Mouse (Mus musculus) embryonic facial prominence, embryonic 12.5 days (tissue): ENCODE measurements around the gene Cep85l. TPM values are rescaled to one million over a fixed set of nuclear protein-coding genes. Genes with fewer than 3 reads are reported as not detected.

ENCODE experiments used
- ATAC-seq: fragments of 200-750 bp; cut with Nextera tagmentation; 2 replicates; pipeline ENCODE4 v1.8.0; 2017; ENCODE audit not compliant: insufficient number of reproducible peaks, insufficient read depth, low FRiP score, low TSS enrichment
- H3K27ac ChIP-seq: fragments of 300-500 bp; sonication (generic); 2 replicates; pipeline ENCODE4 v1.5.1; 2016; ENCODE audit warnings: mild to moderate bottlenecking
- H3K27me3 ChIP-seq: fragments of 300-500 bp; sonication (generic); 2 replicates; pipeline ENCODE4 v1.6.1; 2016; ENCODE audit warnings: mild to moderate bottlenecking, moderate library complexity
- H3K36me3 ChIP-seq: fragments of 300-500 bp; sonication (generic); 2 replicates; pipeline ENCODE4 v1.6.1; 2016; ENCODE audit warnings: mild to moderate bottlenecking
- H3K4me1 ChIP-seq: fragments of 300-500 bp; sonication (generic); 2 replicates; pipeline ENCODE4 v1.6.1; 2016
- H3K4me2 ChIP-seq: fragments of 300-500 bp; sonication (generic); replicated peaks from 2 replicates; pipeline ENCODE4 v1.6.1; 2016; ENCODE audit warnings: mild to moderate bottlenecking, moderate library complexity
- H3K4me3 ChIP-seq: fragments of 300-500 bp; sonication (generic); 2 replicates; pipeline ENCODE4 v1.5.1; 2016; ENCODE audit warnings: mild to moderate bottlenecking
- H3K9ac ChIP-seq: fragments of 300-500 bp; sonication (generic); 2 replicates; pipeline ENCODE4 v1.6.1; 2016; ENCODE audit warnings: mild to moderate bottlenecking, moderate library complexity
- H3K9me3 ChIP-seq: fragments of 300-500 bp; sonication (generic); 2 replicates; pipeline ENCODE4 v1.6.1; 2016; ENCODE audit warnings: mild to moderate bottlenecking, moderate library complexity
- WGBS: fragments of 180-500 bp; shearing (Covaris S2); methylation state at CpG from one replicate; pipeline ENCODE4 v1.1.7; 2016; 5-methylcytosine and 5-hydroxymethylcytosine counted together
- polyA plus RNA-seq: library from polyadenylated mRNA; unstranded; fragments of >200 nt; fragmentation: Nextera tagmentation; extraction: Ambion mirVana; gene quantifications from 2 replicates; pipeline ENCODE4 v1.2.1, GENCODE M21; 2016

Gene Cep85l
- polyA plus RNA-seq = 7.9 and 8.3 TPM in 2 replicates

DNA sequence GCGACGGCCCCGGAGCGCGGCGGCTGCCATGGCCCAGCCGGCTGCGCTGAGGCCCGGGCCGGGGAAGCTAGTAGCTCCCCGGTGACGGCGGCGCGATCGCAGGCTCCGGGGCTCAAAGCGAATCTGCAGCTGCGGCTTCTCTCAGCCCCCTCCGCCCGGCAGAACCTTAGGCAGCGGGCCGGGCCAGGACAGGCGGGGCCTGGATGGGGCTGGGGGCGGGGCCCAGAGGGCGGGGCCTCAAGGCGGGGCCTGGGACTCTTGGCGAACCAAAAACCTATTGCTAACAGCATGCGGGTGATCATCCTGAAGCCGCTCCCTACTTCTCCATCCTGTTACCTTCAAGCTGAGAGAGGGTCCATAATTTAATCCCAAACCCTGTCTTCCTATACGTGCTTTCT, at the start of gene Cep85l:
Cep85l (minus strand) TSS at position 239 of the 398 bp plus-strand sequence.
- WGBS = under 1% methylated on average over 31 of the region's 31 CpGs
- H3K9ac ChIP-seq = peak within 1 kb of the TSS; percentile 93
- H3K4me3 ChIP-seq = peak within 1 kb of the TSS; percentile 84
- peaks cover 14% of the 10 kb centered on the region; the same call in 1 of the 2 replicates for H3K4me1 ChIP-seq
- ATAC-seq = peak; percentile 99
- H3K36me3 ChIP-seq = no peaks in the 10 kb centered on the region
- H3K9me3 ChIP-seq = no peaks in the 10 kb centered on the region
- H3K4me2 ChIP-seq = peak within 1 kb of the TSS; percentile 55
- no peaks in the 10 kb centered on the region for H3K27me3 ChIP-seq
- peak within 1 kb of the TSS; percentile 97 for H3K27ac ChIP-seq

DNA sequence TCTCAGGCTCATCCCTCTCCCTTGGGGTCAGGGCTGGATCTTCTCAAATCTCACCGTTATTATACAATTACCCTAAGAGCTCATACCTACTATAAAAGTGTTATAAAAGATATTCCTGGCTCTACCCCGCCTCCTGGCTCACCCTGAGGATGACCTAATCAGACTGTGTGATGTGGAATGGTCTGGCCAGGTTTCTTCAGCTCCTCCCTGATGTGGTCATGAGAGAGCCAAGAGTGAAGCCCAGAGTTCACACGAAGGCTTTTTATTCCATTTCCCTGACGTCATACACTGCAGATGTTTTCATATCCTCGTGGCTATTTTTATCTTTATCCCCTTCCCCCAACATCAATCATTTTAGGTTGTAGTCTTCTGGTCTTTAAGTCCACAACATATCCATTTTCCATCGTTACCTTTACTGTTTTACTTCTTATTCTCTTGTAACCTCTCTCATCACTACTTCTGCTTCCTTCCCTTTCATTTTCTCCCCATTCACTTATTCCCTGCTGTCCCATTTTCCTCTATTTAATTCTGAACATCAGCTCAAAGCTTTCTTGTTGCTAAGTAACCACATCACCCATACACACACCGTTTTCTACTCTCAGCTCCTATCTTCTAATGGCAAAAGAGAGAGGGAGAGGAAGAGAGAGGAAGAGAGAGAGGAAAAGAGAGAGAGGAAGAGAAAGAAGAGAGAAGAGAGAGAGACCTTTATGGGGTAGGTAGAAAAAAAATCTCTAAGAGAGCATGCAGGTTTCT, 49.1 kb upstream of the Cep85l start:
- Histone ChIP-seq H3K9me3 (no peaks in the 10 kb centered on the region), H3K9ac (no peak overlapping the region), H3K27me3 (no peaks in the 10 kb centered on the region), H3K27ac (no peak overlapping the region), H3K36me3 (no peaks in the 10 kb centered on the region), H3K4me3 (no peak overlapping the region), H3K4me1 (peaks cover 16% of the 10 kb centered on the region), H3K4me2 (no peak overlapping the region)
- WGBS = 73% methylated on average over 7 of the region's 7 CpGs
- ATAC-seq = no peak

DNA sequence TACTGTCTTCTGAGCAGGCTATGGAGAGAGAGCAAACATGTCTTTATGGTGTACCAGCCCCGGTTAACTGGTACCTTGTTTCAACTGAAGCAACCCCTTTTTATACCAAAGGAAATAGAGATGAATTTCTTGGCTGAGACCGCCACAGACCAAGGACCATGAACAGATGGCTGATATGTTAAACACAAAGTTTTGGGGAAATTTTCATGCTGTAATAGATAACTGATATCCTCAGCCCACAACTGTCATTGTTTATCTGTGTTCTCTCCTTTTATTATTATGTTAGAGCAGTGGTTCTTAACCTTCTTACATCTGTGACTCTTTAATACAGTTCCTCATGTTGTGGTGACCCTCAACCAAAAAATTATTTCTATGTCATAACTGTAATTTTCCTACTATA, 46.8 kb upstream of the Cep85l start:
- ATAC-seq = no peak
- Histone ChIP-seq H3K9ac (no peak overlapping the region), H3K4me1 (peaks cover 25% of the 10 kb centered on the region), H3K9me3 (no peaks in the 10 kb centered on the region), H3K4me2 (no peak overlapping the region), H3K36me3 (no peaks in the 10 kb centered on the region), H3K4me3 (no peak overlapping the region), H3K27ac (no peak overlapping the region), H3K27me3 (no peaks in the 10 kb centered on the region)
- 75% methylated on average over 2 of the region's 2 CpGs for WGBS

DNA sequence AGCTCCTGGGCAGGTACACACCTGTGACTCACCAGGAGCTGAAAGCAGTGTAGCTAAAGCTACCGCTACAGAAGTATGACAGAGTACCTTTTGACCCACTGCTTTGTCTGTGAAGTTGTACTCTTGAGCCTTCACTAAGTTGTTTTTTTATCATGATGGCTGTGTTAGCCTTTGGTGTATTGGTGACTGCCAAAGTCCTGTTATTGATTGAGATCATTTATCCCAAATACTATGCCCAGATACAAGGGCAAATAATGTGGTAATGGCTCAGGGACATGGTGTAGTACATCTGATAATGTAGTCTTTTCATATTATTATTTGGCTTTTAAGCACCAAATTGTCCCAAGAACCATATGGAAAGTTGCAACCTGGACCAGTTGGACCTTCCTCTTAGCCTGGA, 43.3 kb upstream of the Cep85l start:
- WGBS = 100% methylated on average over 1 of the region's 1 CpGs
- Histone ChIP-seq H3K9me3 (no peaks in the 10 kb centered on the region), H3K36me3 (no peaks in the 10 kb centered on the region), H3K4me1 (peaks cover 13% of the 10 kb centered on the region), H3K27ac (no peak overlapping the region), H3K9ac (no peak overlapping the region), H3K27me3 (no peaks in the 10 kb centered on the region), H3K4me2 (no peak overlapping the region), H3K4me3 (no peak overlapping the region)
- no peak for ATAC-seq

DNA sequence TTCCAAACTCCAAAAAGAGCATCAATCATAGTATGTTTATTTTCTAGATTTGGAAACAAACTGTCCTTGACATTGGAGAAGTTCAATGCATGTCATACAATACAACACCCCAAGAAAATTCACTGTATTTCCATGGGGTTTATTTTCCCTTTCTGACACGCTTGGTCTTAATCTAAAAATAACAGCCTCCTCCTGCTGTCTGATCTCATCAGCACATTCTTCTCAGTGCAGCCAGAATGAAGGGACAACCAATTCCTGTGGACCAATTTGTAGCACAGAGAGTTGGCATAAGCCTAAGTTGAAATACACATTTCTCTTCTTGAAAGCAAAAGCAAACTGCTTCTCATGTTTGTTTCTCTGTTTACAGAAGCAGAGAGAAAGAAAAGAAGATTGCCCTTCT, 42.5 kb upstream of the Cep85l start:
- 36% methylated on average over 1 of the region's 1 CpGs for WGBS
- ATAC-seq = no peak
- Histone ChIP-seq H3K36me3 (no peaks in the 10 kb centered on the region), H3K9ac (no peak overlapping the region), H3K27me3 (no peaks in the 10 kb centered on the region), H3K4me2 (no peak overlapping the region), H3K9me3 (no peaks in the 10 kb centered on the region), H3K4me1 (peaks cover 13% of the 10 kb centered on the region), H3K4me3 (no peak overlapping the region), H3K27ac (no peak overlapping the region)

DNA sequence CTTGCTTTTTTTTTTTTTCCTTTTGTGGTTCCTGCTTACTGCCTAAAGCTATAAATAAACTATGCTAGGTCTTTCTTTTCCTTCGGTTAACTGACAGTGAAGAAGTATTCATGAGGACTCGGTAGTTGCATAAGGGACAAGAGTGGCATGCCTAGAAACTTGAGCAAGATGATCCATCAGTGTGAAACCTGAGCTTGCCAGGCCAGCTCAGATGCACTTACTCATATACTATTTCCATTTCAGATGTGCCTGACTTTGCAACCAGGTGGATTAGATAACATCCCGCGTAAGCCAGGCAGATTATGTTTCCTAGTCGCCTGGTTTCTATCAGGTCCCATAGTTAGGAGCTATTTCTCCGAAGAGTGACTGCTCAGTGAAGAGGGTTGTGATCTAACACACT, 41.9 kb upstream of the Cep85l start:
- no peak overlapping the region for H3K9ac ChIP-seq

DNA sequence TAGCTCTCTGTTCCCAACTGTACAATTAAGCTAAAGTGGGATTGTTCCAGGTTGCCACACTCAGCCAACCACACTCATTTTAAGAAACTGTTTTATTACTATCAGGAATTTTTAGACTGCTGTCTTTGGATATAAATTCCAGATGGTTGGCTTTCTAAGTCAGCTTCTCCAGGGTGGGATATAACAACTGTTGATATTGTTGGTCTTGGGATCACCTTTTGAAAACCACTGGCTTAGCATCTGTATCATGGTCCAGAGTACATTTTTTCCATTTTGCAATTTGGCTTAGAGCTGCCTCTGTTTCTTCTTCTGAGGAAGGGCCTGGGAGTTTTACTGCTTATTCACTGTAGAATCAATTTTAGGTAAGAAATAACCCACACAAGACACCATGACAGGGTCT, 40.3 kb upstream of the Cep85l start:
- no peak for ATAC-seq
- Histone ChIP-seq H3K9ac (no peak overlapping the region), H3K4me2 (no peak overlapping the region), H3K27ac (no peak overlapping the region), H3K4me1 (peaks cover 13% of the 10 kb centered on the region), H3K27me3 (no peaks in the 10 kb centered on the region), H3K4me3 (no peak overlapping the region), H3K9me3 (no peaks in the 10 kb centered on the region), H3K36me3 (no peaks in the 10 kb centered on the region)

More for the DNA sequence above, 41.9 kb upstream of the Cep85l start:
- Histone ChIP-seq H3K27ac (no peak overlapping the region), H3K4me2 (no peak overlapping the region), H3K4me3 (no peak overlapping the region), H3K36me3 (no peaks in the 10 kb centered on the region), H3K27me3 (no peaks in the 10 kb centered on the region), H3K4me1 (peaks cover 13% of the 10 kb centered on the region), H3K9me3 (no peaks in the 10 kb centered on the region)
- 39% methylated on average over 6 of the region's 6 CpGs for WGBS
- 0 out of 2 replicates have a peak, but pooled peaks have one; percentile 56 for ATAC-seq

DNA sequence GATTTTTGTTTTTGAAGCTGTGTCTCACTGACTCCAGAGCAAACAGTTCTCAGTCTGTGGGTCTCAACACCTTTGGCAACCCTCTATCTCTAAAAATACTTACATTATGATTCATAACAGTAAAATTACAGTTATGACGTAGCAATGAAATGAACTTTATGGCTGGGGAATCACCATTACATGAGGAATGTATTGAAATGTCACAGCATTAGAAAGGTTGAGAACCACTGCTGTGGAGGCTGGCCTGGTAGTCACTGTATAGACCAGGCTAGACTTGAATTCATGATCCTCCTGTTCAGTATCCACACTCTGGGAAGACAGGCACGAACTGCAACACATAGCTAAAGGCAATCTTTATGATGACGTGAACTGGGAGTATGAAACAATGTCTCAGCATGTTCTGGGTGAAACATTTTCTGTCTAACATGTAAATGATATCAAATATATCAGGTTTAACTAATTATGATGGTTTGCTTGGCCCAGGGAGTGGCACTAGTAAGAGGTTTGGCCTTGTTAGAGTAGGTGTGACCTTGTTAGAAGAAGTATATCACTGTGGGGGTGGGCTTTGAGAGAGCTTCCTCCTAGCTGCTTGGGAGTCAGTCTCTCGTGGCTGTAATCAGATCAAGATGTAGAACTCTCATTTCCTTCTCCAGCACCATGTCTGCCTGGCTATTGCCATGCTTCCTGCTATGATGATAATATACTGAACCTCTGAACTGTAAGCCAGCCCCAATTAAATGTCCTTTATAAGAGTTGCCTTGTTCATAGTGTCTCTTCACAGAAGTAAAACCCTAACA, 39.6 kb upstream of the Cep85l start:
- Histone ChIP-seq H3K27me3 (no peaks in the 10 kb centered on the region), H3K9me3 (no peaks in the 10 kb centered on the region), H3K9ac (no peak overlapping the region), H3K4me1 (peaks cover 15% of the 10 kb centered on the region), H3K36me3 (no peaks in the 10 kb centered on the region), H3K27ac (no peak overlapping the region), H3K4me2 (no peak overlapping the region), H3K4me3 (no peak overlapping the region)
- WGBS = 63% methylated on average over 4 of the region's 4 CpGs
- no peak for ATAC-seq

DNA sequence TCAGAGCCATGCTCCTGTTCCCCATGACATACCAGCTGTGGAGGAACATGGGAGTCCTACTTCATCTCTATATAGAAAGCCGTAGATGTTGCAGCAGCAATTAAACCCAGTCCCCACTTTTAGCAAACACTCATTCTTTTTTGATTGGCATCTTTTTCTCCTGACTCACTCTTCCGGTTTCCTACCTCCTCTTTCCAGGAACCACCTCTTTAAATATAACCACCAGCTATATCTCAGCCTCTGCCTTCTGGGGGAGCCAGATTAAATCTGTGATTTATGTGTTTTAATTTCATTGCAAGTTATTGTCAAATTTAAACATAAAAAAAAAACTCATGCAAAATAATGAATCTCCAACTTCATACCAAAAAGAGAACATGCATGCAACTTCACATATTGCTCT, 37.3 kb upstream of the Cep85l start:
- WGBS = 79% methylated on average over 2 of the region's 2 CpGs
- peaks cover 13% of the 10 kb centered on the region for H3K4me1 ChIP-seq

DNA sequence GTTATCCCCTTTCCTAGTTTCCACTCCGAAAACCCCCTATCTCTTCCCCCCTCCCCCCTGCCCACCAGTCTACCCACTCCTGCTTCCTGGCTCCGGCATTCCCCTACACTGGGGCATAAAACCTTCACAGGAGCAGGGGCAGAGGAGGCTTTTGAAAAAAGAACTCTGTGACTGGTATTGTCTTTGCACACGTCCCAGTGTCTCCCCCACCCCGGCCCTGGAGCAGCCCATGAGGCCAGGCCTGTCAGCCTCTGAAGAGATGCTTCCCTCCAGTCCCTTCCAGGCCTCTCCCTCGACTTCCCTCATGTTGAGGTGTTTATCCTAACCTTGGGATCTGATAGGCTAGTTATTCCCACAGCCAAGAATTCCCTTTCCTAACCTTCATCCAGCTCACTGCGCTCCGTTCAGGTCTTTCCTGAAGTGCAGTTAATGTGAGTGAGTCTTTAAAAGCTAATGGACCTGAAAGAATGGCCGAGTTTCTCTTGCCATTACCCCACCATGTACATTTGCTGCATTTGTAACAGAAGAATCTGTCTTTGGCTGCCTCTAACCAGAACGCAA, 36.5 kb upstream of the Cep85l start:
- Histone ChIP-seq H3K36me3 (no peaks in the 10 kb centered on the region), H3K4me1 (peaks cover 6% of the 10 kb centered on the region), H3K4me3 (no peak overlapping the region), H3K27me3 (no peaks in the 10 kb centered on the region), H3K9ac (no peak overlapping the region), H3K9me3 (no peaks in the 10 kb centered on the region), H3K27ac (no peak overlapping the region), H3K4me2 (no peak overlapping the region)
- ATAC-seq = no peak
- WGBS = 64% methylated on average over 9 of the region's 9 CpGs

More for the DNA sequence above, 37.3 kb upstream of the Cep85l start:
- ATAC-seq = no peak
- Histone ChIP-seq H3K4me3 (no peak overlapping the region), H3K4me2 (no peak overlapping the region), H3K27me3 (no peaks in the 10 kb centered on the region), H3K36me3 (no peaks in the 10 kb centered on the region), H3K27ac (no peak overlapping the region), H3K9me3 (no peaks in the 10 kb centered on the region), H3K9ac (no peak overlapping the region)

DNA sequence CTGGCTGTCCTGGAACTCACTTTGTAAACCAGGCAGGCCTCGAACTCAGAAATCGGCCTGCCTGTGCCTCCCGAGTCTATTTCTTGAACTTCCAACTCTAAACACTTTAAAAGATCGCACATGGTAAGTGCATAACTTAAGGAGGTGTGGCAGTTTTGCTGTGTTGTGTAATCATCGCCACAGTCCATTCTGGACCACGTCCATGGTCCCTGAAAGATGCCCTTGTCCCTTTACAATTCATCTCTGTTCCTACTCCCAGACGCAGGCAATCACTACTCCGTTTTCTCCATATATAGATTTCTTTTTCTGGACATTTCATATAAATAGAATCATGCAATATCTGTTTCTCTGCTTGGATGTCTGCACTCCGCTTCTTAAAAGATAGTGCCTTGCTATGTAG, 35.5 kb upstream of the Cep85l start:
- no peaks in the 10 kb centered on the region for H3K36me3 ChIP-seq
- no peak overlapping the region for H3K27ac ChIP-seq
- ATAC-seq = no peak
- no peak overlapping the region for H3K4me3 ChIP-seq
- H3K27me3 ChIP-seq = no peaks in the 10 kb centered on the region
- H3K4me2 ChIP-seq = no peak overlapping the region
- WGBS = 66% methylated on average over 9 of the region's 9 CpGs
- no peak overlapping the region for H3K9ac ChIP-seq
- H3K9me3 ChIP-seq = no peaks in the 10 kb centered on the region
- H3K4me1 ChIP-seq = peaks cover 3% of the 10 kb centered on the region; the same call in 1 of the 2 replicates
